Mouse (Mus musculus) lung, postnatal 0 days (tissue): Measurements from ENCODE around the gene Ctsw. TPM values are rescaled to one million over a fixed set of nuclear protein-coding genes. Genes with fewer than 3 reads are reported as not detected.

ENCODE experiments used
- ATAC-seq: fragments of 200-750 bp; cut with Nextera tagmentation; 2 replicates; pipeline ENCODE4 v1.8.0; 2017; ENCODE audit warnings: moderate library complexity
- DNase-seq: peaks from one replicate; pipeline ENCODE4 v3.0.0-alpha.2; 2016; ENCODE audit warnings: low spot score
- H3K27ac ChIP-seq: fragments of 300-500 bp; sonication (generic); 2 replicates; pipeline ENCODE4 v1.5.1; 2014; ENCODE audit warnings: antibody characterized with exemption, mild to moderate bottlenecking, low read length, mixed read lengths
- H3K27me3 ChIP-seq: fragments of 300-500 bp; sonication (generic); replicated peaks from 2 replicates; pipeline ENCODE4 v1.6.1; 2014; ENCODE audit warnings: low read length, mixed read lengths; ENCODE audit not compliant: insufficient read depth
- H3K36me3 ChIP-seq: fragments of 300-500 bp; sonication (generic); 2 replicates; pipeline ENCODE4 v1.6.1; 2014; ENCODE audit warnings: low read length, mixed read lengths; ENCODE audit not compliant: insufficient read depth
- H3K4me1 ChIP-seq: fragments of 300-500 bp; sonication (generic); 2 replicates; pipeline ENCODE4 v1.6.1; 2014; ENCODE audit warnings: antibody characterized with exemption, low read depth, low read length, mixed read lengths; ENCODE audit not compliant: insufficient read depth
- H3K4me2 ChIP-seq: fragments of 300-500 bp; sonication (generic); replicated peaks from 2 replicates; pipeline ENCODE4 v1.6.1; 2014; ENCODE audit warnings: low read depth, mild to moderate bottlenecking, low read length, moderate library complexity, mixed read lengths
- H3K4me3 ChIP-seq: fragments of 300-500 bp; sonication (generic); 2 replicates; pipeline ENCODE4 v1.5.1; 2014; ENCODE audit warnings: low read depth, low read length
- H3K9ac ChIP-seq: fragments of 300-500 bp; sonication (generic); replicated peaks from 2 replicates; pipeline ENCODE4 v1.6.1; 2014; ENCODE audit warnings: low read depth, mild to moderate bottlenecking
- H3K9me3 ChIP-seq: fragments of 300-500 bp; sonication (generic); 2 replicates; pipeline ENCODE4 v1.6.1; 2016; ENCODE audit warnings: low read length, mixed read lengths
- CTCF ChIP-seq: IDR thresholded peaks from 2 replicates; pipeline ENCODE4 v1.5.1; 2016; ENCODE audit warnings: antibody characterized with exemption, mild to moderate bottlenecking
- EP300 ChIP-seq: IDR thresholded peaks from 2 replicates; pipeline ENCODE4 v1.6.1; 2016; ENCODE audit warnings: antibody characterized with exemption, mild to moderate bottlenecking, control low read depth
- WGBS: fragments of 180-500 bp; shearing (Covaris S2); extraction: QIAGEN DNeasy Blood & Tissue Kit; methylation state at CpG from one replicate; pipeline ENCODE4 v1.1.7; 2014; 5-methylcytosine and 5-hydroxymethylcytosine counted together
- polyA plus RNA-seq: library from polyadenylated mRNA; unstranded; fragments of >200 nt; fragmentation: Nextera tagmentation; extraction: Ambion mirVana; gene quantifications from 2 replicates; pipeline ENCODE4 v1.2.1, GENCODE M21; 2015

Ctsw gene
- polyA plus RNA-seq, 1 experiment from 2014 or later = 2.6 TPM

DNA sequence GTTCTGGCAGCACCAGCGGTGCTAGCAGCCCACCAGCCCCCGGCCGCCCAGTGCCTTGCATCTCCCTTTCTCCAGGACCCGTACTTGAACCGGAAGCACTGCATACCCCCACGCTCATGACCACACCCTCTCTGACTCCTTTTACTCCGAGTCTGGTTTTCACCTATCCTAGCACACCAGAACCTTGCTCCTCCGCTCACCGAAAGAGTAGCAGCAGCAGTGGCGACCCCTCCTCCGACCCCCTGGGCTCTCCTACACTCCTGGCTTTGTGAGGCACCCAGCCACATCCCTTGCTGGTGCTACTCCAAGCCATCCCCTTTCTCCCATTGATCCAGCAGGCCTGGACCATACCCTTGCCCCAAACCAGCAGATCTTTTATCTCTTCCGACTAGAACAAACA is 13.3 kb downstream of the Ctsw start:
- DNase-seq (no peak), ATAC-seq (no peak)
- Histone ChIP-seq H3K4me1 (peaks cover 12% of the 10 kb centered on the region), H3K27me3 (no peaks in the 10 kb centered on the region), H3K4me3 (peak overlapping the region; percentile 79), H3K9ac (0 out of 2 replicates have a peak overlapping the region, but pooled peaks have one; percentile 3), H3K36me3 (no peaks in the 10 kb centered on the region), H3K9me3 (no peaks in the 10 kb centered on the region), H3K27ac (no peak overlapping the region), H3K4me2 (peak overlapping the region; percentile 98)
- 52% methylated on average over 12 of the region's 12 CpGs for WGBS
- no peak for TF ChIP-seq CTCF
- no peak for TF ChIP-seq EP300

DNA sequence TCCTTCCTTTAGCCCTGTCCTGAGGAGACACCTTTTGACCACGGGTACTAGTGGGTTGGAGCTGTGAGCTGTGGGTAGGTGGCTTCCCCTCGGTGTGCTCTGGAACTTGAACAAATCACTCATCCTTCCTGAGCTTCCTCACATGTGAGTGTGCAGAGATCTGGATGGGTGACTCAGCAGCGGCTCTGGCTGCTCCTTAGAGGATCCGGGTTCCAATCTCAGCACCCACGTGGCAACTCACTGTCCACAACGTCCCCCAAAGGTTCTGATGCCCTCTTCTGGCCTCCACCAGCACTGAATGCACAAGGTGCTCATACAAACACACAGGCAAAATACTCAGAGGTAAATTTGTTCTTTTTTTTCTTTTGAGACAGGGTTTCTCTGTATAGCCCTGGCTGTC is 16.5 kb downstream of the Ctsw start:
- no peak overlapping the region for H3K9ac ChIP-seq
- ATAC-seq (no peak), DNase-seq (no peak)
- H3K27me3 ChIP-seq = peaks cover 10% of the 10 kb centered on the region
- H3K4me3 ChIP-seq = no peak overlapping the region
- WGBS = 70% methylated on average over 6 of the region's 6 CpGs
- no peak for TF ChIP-seq EP300
- H3K27ac ChIP-seq = no peak overlapping the region
- H3K4me1 ChIP-seq = peaks cover 17% of the 10 kb centered on the region
- no peaks in the 10 kb centered on the region for H3K36me3 ChIP-seq
- no peak overlapping the region for H3K4me2 ChIP-seq
- no peaks in the 10 kb centered on the region for H3K9me3 ChIP-seq

DNA sequence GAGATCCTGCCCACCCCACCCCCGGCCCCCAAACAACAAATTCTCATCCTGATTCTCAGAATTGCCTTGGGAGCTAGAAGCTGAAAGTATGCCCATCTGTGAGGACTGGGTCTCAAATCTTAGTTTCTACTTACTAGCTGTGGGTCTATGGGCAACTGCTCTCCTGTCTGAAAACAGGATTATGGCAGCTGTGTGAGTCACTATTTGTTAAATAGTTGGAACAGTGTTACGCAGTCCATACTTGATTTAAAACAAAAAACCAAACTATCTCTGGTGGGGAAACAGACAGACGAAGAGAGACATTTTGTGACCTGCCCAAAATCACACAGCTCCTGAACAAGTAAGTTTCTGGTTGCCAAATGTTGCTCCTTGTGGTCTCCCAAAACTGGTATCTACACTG is 18.6 kb downstream of the Ctsw start:
- 82% methylated on average over 3 of the region's 3 CpGs for WGBS
- Histone ChIP-seq H3K4me2 (no peak overlapping the region), H3K27me3 (peaks cover 10% of the 10 kb centered on the region), H3K36me3 (no peaks in the 10 kb centered on the region), H3K27ac (no peak overlapping the region), H3K9ac (no peak overlapping the region), H3K4me1 (peaks cover 7% of the 10 kb centered on the region; the same call in 1 of the 2 replicates), H3K4me3 (no peak overlapping the region), H3K9me3 (no peaks in the 10 kb centered on the region)
- TF ChIP-seq EP300 (no peak), CTCF (no peak)
- no peak for DNase-seq
- ATAC-seq = no peak

DNA sequence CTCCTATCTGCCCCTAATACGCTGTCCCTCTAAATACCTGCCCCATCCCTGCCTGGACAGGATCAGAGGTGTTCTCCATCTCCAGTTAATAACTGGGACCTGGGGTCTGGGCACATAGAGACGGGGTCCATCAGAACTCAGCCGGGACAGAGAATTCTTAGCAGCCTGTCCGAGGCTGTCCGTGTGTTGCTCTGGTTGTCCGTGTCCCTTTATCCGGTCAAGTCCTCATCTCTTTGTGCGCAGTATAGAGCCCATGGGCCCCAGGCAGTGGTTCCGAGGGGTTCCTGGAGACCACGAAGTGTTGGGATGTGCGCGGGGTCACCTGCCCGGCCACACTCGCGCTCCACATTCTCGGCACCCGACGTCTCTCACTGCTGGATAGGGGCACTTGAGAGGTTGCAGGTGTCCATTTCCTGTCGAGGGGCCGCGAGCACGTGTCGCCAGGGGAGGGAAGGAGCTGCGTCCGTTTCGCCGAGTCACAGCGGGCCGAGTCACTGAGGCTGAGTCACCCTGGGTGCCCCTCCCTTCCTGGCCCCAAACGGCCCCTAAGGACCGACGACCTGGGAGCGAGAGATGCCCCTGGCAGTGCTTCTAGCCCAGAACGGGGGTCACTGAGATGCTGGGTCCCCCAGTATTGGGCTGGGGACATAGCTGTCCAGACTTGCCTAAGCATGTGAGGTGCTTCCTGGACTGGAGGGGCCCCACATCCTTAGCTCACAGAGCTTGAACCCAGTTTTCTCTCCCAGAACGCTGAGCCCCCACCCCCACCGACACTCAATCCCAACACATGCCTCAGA is 19.8 kb downstream of the Ctsw start:
- Histone ChIP-seq H3K9me3 (no peaks in the 10 kb centered on the region), H3K27me3 (peaks cover 10% of the 10 kb centered on the region), H3K4me3 (peak overlapping the region; percentile 44), H3K36me3 (no peaks in the 10 kb centered on the region), H3K4me1 (peaks cover 7% of the 10 kb centered on the region; the same call in 1 of the 2 replicates), H3K27ac (no peak overlapping the region), H3K9ac (no peak overlapping the region), H3K4me2 (peak overlapping the region; percentile 85)
- ATAC-seq = peak; percentile 37
- TF ChIP-seq EP300 (no peak), CTCF (no peak)
- WGBS = 4% methylated on average over 33 of the region's 36 CpGs
- DNase-seq = peak; percentile 44

DNA sequence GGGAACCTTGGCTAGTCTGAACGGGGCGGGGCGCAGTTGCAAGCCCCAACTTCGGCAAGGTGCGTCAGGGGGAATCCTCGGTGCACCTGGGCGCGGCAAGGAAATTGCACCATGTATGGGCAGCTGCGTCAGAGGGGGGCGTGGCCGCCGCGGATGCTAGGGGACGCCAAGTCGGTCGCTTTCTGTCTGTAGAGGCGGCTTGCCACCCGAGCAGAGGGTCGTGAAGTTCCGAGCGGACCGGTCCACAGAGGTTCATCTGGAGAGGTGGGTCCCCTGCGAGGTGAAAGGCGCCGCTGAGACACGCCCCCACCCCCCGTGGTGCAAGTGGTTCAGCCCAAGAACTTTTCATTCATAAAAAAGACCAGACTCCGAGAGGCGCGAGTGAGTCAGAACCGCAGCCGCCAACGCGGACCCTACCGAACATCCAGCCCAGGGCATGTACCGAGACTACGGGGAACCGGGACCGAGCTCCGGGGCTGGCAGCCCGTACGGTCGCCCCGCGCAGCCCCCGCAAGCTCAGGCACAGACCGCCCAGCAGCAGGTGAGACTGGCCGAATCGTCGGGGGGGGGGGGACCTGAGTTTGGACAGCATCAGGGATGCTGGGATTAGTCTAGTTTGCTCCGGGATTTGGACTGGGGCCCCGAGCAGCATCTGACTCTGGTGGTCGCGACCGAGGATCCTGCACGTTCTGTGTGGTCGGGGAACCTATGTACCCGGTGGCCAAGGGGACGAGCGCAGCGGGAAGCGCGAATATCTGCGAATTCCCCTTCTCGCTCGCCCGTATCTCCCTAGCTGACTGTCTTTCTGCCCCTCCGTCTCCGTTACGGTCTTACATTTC is 20.6 kb downstream of the Ctsw start, which contains the start of gene Fosl1:
Gene Fosl1 (plus strand): TSS at position 33 of the 839 bp plus-strand sequence.
- no peak for TF ChIP-seq CTCF
- TF ChIP-seq EP300 = no peak
- peaks cover 10% of the 10 kb centered on the region for H3K27me3 ChIP-seq
- peak; percentile 75 for ATAC-seq

DNA sequence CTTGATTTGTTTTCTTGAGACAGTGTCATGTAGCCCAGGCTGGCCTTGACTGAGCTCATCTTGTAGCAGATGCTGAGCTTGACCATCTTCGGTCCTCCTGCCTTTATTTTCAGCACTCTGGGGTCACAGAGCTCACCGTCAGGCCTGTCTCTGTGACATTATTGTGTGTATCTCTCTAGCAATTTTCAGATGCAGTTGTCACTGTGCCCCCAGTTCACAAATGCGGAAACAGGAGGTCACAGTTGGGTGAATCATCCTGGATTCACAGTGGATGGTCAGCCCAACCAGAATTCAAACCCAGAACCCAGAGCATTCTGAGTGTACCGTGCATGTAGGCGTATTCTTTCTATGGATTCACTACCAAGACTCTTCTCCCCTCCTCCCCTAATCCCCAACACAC is 22.6 kb downstream of the Ctsw start:
- TF ChIP-seq EP300 (no peak), CTCF (no peak)
- WGBS = 90% methylated on average over 5 of the region's 5 CpGs
- Histone ChIP-seq H3K4me1 (peaks cover 7% of the 10 kb centered on the region; the same call in 1 of the 2 replicates), H3K9me3 (no peaks in the 10 kb centered on the region), H3K36me3 (no peaks in the 10 kb centered on the region), H3K4me3 (no peak overlapping the region), H3K9ac (no peak overlapping the region), H3K27ac (no peak overlapping the region), H3K4me2 (no peak overlapping the region), H3K27me3 (peaks cover 10% of the 10 kb centered on the region)
- DNase-seq = no peak
- ATAC-seq = no peak

More for the DNA sequence above, 20.6 kb downstream of the Ctsw start, which contains the start of gene Fosl1:
- H3K4me2 ChIP-seq = peak within 1 kb of the TSS; percentile 85
- no peak within 1 kb of the TSS for H3K9ac ChIP-seq
- no peaks in the 10 kb centered on the region for H3K9me3 ChIP-seq
- peak; percentile 81 for DNase-seq
- peak within 1 kb of the TSS; percentile 44 for H3K4me3 ChIP-seq
- WGBS = under 1% methylated on average over 64 of the region's 70 CpGs
- H3K4me1 ChIP-seq = peaks cover 7% of the 10 kb centered on the region; the same call in 1 of the 2 replicates
- H3K36me3 ChIP-seq = no peaks in the 10 kb centered on the region
- no peak within 1 kb of the TSS for H3K27ac ChIP-seq
